Mouse (Mus musculus) gastrocnemius, postnatal 10 days (tissue): ENCODE measurements around the gene Vwa5b2. TPM values are rescaled to one million over a fixed set of nuclear protein-coding genes. Genes with fewer than 3 reads are reported as not detected.

Source experiments
- microRNA-seq, 2 experiments: library from miRNA; unstranded; fragments of <30 nt; microRNA quantifications; one replicate each; pipeline ENCODE4 v1.2.0; 2021
- total RNA-seq, 2 experiments: library from RNA; stranded (reverse); gene quantifications; 2 replicates each; pipeline ENCODE4 v1.2.3; 2021

The Vwa5b2 gene
- total RNA-seq, 2 experiments from 2014 or later, result 0.07 to 0.16 TPM

Small RNA genes within 50 kb of the gene (microRNA-seq; reads per million reads assigned to microRNA genes)
- gene Mir1224, result 2.5 to 8.3 reads per million in 2 experiments

Other genes starting within 250 kb of the Vwa5b2 start
- gene Abcc5, start 163.1 kb upstream of the Vwa5b2 start, total RNA-seq, result 10 to 100 TPM; 46.2 to 60.9 TPM
- 10 to 100 TPM; 45.1 to 46.1 TPM for gene Eif2b5, start 90.7 kb upstream of the Vwa5b2 start, total RNA-seq
- gene Dvl3, start 72.5 kb upstream of the Vwa5b2 start, total RNA-seq, result 10 to 100 TPM; 36.3 to 44.4 TPM
- 100 to 1,000 TPM; 170 to 199 TPM for gene Ap2m1, start 54.0 kb upstream of the Vwa5b2 start, total RNA-seq
- 10 to 100 TPM; 51.8 to 52.5 TPM for gene Abcf3, start 40.9 kb upstream of the Vwa5b2 start, total RNA-seq
- 1 to 10 TPM; 4.8 to 5.7 TPM for gene Eef1akmt4, start 22.1 kb downstream of the Vwa5b2 start, total RNA-seq
- gene Gm49333, start 22.1 kb downstream of the Vwa5b2 start, total RNA-seq, result under 1 TPM; 0.09 to 0.42 TPM
- gene Alg3, start 22.3 kb downstream of the Vwa5b2 start, total RNA-seq, result 10 to 100 TPM; 10.6 to 11.5 TPM
- gene Camk2n2, start 31.8 kb downstream of the Vwa5b2 start, total RNA-seq, result 1 to 10 TPM; 2.6 to 3.0 TPM
- under 1 TPM in 1 of 2 experiments, not detected in 1; 0.63 TPM for gene Ece2, start 40.4 kb downstream of the Vwa5b2 start, total RNA-seq
- gene Psmd2, start 62.2 kb downstream of the Vwa5b2 start, total RNA-seq, result 100 to 1,000 TPM; 175 to 178 TPM
- gene Eif4g1, start 78.8 kb downstream of the Vwa5b2 start, total RNA-seq, result 100 to 1,000 TPM; 324 to 334 TPM
- gene Fam131a, start 103.8 kb downstream of the Vwa5b2 start, total RNA-seq, result 10 to 100 TPM; 28.0 to 29.8 TPM
- 10 to 100 TPM; 11.6 to 13.5 TPM for gene Polr2h, start 128.2 kb downstream of the Vwa5b2 start, total RNA-seq
- 1 to 10 TPM; 2.3 to 3.2 TPM for gene Clcn2, start 128.3 kb downstream of the Vwa5b2 start, total RNA-seq
- gene Chrd, start 143.7 kb downstream of the Vwa5b2 start, total RNA-seq, result 1 to 10 TPM; 5.2 to 6.3 TPM
- gene Thpo, start 145.0 kb downstream of the Vwa5b2 start, total RNA-seq, result 1 to 10 TPM in 1 of 2 experiments, under 1 TPM in 1; 0.63 to 1.3 TPM